Mouse (Mus musculus) forebrain, embryonic 12.5 days (tissue): Measurements from ENCODE around the gene Il12a. TPM values are rescaled to one million over a fixed set of nuclear protein-coding genes. Genes with fewer than 3 reads are reported as not detected.

Experiments
- ATAC-seq: fragments of 200-750 bp; cut with Nextera tagmentation; 2 replicates; pipeline ENCODE4 v1.8.0; 2017; ENCODE audit warnings: moderate TSS enrichment; ENCODE audit not compliant: low FRiP score
- H3K27ac ChIP-seq: fragments of 300-500 bp; sonication (generic); 2 replicates; pipeline ENCODE4 v1.5.1; 2016; ENCODE audit warnings: mild to moderate bottlenecking
- H3K27me3 ChIP-seq: fragments of 300-500 bp; sonication (generic); 2 replicates; pipeline ENCODE4 v1.6.1; 2016; ENCODE audit warnings: mild to moderate bottlenecking
- H3K36me3 ChIP-seq: fragments of 300-500 bp; sonication (generic); replicated peaks from 2 replicates; pipeline ENCODE4 v1.6.1; 2016; ENCODE audit warnings: mild to moderate bottlenecking
- H3K4me1 ChIP-seq: fragments of 300-500 bp; sonication (generic); 2 replicates; pipeline ENCODE4 v1.6.1; 2016
- H3K4me2 ChIP-seq: fragments of 300-500 bp; sonication (generic); 2 replicates; pipeline ENCODE4 v1.6.1; 2016; ENCODE audit warnings: mild to moderate bottlenecking, moderate library complexity
- H3K4me3 ChIP-seq: fragments of 300-500 bp; sonication (generic); replicated peaks from 2 replicates; pipeline ENCODE4 v1.5.1; 2016; ENCODE audit warnings: mild to moderate bottlenecking
- H3K9ac ChIP-seq: fragments of 300-500 bp; sonication (generic); 2 replicates; pipeline ENCODE4 v1.6.1; 2016; ENCODE audit warnings: mild to moderate bottlenecking
- H3K9me3 ChIP-seq: fragments of 300-500 bp; sonication (generic); 2 replicates; pipeline ENCODE4 v1.6.1; 2016
- WGBS: fragments of 180-500 bp; shearing (Covaris S2); methylation state at CpG from one replicate; pipeline ENCODE4 v1.1.7; 2016; 5-methylcytosine and 5-hydroxymethylcytosine counted together
- polyA plus RNA-seq: library from polyadenylated mRNA; unstranded; fragments of >200 nt; fragmentation: Nextera tagmentation; extraction: Ambion mirVana; gene quantifications from 2 replicates; pipeline ENCODE4 v1.2.1, GENCODE M21; 2016

The Il12a gene
- polyA plus RNA-seq, 1 experiment from 2014 or later, result 0.24 TPM

GRCm38 (mm10) chr3:68691100-68691778 is 795 bp downstream of the Il12a start:
- Histone ChIP-seq H3K9me3 (no peaks in the 10 kb centered on the region), H3K36me3 (no peaks in the 10 kb centered on the region), H3K27ac (no peak overlapping the region), H3K9ac (no peak overlapping the region), H3K4me1 (no peaks in the 10 kb centered on the region), H3K27me3 (no peaks in the 10 kb centered on the region), H3K4me3 (no peak overlapping the region), H3K4me2 (no peak overlapping the region)
- no peak for ATAC-seq
- 88% methylated on average over 28 of the region's 28 CpGs for WGBS

- ATAC-seq, result no peak
- Histone ChIP-seq H3K4me1 (no peaks in the 10 kb centered on the region), H3K27ac (no peak overlapping the region), H3K9me3 (no peaks in the 10 kb centered on the region), H3K27me3 (no peaks in the 10 kb centered on the region), H3K9ac (no peak overlapping the region), H3K4me3 (no peak overlapping the region), H3K36me3 (no peaks in the 10 kb centered on the region), H3K4me2 (no peak overlapping the region)
- 93% methylated on average over 7 of the region's 7 CpGs for WGBS
Observed at GRCm38 (mm10) chr3:68691938-68692599, 1.6 kb downstream of the Il12a start.

DNA sequence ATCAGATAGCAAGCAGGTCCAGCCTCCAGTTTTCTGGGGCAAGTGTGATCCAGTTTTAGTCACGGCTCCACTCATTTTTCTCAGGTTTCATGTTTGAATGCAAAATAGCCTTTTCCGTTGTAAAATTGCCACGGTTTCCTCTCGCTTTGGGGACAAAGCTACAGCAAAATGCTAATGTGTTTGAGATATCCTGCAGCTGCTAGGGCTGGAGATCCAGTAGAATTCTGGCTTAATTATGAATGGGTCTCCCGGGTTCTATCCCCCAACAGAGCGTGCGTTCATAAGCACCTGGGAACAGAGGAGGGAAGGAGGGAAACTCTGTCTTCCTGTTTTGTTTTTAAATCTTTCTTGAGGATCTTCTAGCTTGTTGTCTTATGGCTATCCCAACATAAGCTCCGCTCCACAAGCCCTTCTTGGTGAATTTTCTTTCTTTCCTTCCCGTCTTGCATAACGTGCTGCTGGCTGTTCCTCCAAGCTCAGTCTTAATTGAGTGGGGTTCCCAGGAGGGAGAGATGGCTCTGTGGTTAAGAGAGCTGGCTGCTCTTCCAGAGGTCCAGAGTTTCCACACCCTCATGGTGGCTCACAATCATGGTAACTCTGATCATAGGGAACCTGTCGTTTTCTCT is 2.3 kb downstream of the Il12a start:
- 85% methylated on average over 11 of the region's 11 CpGs for WGBS

DNA sequence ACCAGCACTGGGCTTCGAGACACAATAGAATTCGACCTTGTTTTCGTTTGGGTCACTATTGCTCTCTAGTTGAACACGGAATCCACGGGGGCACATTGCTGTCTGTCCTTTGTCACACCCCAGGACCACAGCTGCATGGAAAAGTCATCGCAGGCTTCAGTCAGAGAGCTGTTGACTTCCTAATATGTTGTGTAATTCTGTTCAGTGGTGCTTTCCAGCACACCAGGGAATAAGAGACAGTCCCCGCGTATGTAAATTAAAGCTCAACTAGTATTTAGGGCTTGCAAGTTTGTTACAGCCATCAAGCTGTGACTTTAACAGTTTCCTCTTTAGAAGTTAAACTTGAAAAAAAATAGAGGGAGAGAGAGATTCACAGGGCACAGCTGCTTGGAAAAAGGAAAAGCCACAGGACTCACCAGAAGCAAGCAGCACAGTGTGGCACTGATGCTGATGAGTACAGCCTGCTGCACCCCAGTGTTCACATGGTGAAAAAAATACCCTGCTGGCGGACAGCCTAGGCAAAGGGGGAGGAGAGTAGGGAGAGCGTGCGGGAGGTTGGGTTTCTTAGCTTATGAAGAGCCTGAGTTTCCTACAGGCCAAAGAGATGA is 3.1 kb downstream of the Il12a start:
- H3K36me3 ChIP-seq, result no peaks in the 10 kb centered on the region
- no peak overlapping the region for H3K4me2 ChIP-seq
- H3K9me3 ChIP-seq, result no peaks in the 10 kb centered on the region
- H3K4me1 ChIP-seq, result no peaks in the 10 kb centered on the region
- ATAC-seq, result 0 out of 2 replicates have a peak, but pooled peaks have one; percentile 39
- 51% methylated on average over 11 of the region's 11 CpGs for WGBS
- no peak overlapping the region for H3K4me3 ChIP-seq
- H3K9ac ChIP-seq, result no peak overlapping the region
- H3K27me3 ChIP-seq, result no peaks in the 10 kb centered on the region
- H3K27ac ChIP-seq, result no peak overlapping the region

More for the DNA sequence above, 2.3 kb downstream of the Il12a start:
- Histone ChIP-seq H3K36me3 (no peaks in the 10 kb centered on the region), H3K27me3 (no peaks in the 10 kb centered on the region), H3K4me1 (no peaks in the 10 kb centered on the region), H3K4me3 (no peak overlapping the region), H3K4me2 (no peak overlapping the region), H3K9me3 (no peaks in the 10 kb centered on the region), H3K9ac (no peak overlapping the region), H3K27ac (no peak overlapping the region)
- ATAC-seq, result no peak

DNA sequence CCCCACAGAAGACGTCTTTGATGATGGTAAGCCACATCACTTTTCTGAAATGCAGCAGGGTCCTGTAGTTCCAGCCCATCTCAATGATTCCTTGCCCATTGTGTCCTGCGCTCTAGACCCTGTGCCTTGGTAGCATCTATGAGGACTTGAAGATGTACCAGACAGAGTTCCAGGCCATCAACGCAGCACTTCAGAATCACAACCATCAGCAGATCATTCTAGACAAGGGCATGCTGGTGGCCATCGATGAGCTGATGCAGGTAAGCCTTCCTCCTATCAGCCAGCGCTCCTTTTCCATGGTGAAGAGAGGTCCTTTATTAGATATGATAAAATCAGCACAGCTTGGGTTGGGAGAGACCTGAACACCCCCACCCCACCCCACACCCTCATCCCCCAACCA is 4.9 kb downstream of the Il12a start:
- Histone ChIP-seq H3K27me3 (no peaks in the 10 kb centered on the region), H3K4me3 (no peak overlapping the region), H3K9me3 (no peaks in the 10 kb centered on the region), H3K9ac (no peak overlapping the region), H3K4me1 (no peaks in the 10 kb centered on the region), H3K27ac (no peak overlapping the region), H3K36me3 (no peaks in the 10 kb centered on the region), H3K4me2 (no peak overlapping the region)
- ATAC-seq, result no peak
- 92% methylated on average over 5 of the region's 5 CpGs for WGBS

DNA sequence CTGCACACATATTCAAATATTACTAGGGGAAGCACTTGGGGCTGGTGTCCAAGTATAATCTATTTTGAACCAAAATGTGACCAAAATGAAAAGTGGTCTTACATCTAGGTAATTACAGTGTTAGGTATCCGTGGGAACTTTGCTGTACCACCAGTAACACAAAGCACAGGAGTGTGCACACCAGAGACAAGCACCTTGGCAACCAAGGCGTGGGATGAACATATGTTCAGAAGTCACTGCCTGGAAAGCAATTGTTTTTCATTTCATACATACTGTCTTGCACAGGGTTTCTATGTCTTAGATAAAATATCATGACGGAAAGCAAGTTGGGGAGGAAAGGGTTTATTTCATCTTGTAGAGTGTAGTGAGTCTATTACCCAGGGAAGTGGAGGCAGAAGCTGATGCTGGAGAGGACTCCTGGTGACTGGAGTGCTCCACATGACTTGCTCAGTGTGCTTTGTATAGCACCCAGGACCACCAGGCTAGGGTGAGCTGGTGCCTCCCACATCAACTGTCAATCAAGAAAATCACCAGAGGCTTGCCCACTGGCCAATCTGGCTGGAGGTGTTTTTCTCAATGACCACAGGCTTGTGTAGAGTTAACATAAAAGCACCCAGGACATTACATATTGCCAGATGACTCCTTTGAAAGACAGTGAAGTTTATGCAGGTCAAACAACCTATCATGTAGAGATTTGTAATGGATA is 6.2 kb downstream of the Il12a start:
- Histone ChIP-seq H3K9me3 (no peaks in the 10 kb centered on the region), H3K36me3 (no peaks in the 10 kb centered on the region), H3K27ac (no peak overlapping the region), H3K4me1 (no peaks in the 10 kb centered on the region), H3K9ac (no peak overlapping the region), H3K4me3 (no peak overlapping the region), H3K27me3 (no peaks in the 10 kb centered on the region), H3K4me2 (no peak overlapping the region)
- ATAC-seq, result no peak
- WGBS, result 90% methylated on average over 3 of the region's 3 CpGs

DNA sequence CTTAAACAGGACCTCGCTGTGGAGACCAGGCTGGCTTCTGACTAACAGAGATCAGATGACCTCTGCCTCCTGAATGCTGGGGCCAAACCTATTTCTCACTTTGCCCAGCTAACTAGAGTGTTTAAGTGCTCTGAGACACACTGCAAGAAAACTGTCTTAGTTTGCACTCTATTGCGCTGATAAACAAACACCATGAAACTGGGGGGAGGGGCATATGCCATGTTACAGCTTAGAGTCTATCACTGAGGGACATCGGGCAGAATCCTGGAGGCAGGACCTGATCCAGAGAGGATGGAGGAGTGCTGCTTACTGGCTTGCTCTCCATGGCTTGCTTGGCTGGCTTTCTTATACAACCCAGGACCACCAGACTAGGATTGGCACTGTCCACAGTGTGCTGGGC is 8.2 kb downstream of the Il12a start:
- WGBS, result 93% methylated on average over 3 of the region's 3 CpGs
- Histone ChIP-seq H3K9me3 (no peaks in the 10 kb centered on the region), H3K4me2 (no peak overlapping the region), H3K27ac (no peak overlapping the region), H3K27me3 (no peaks in the 10 kb centered on the region), H3K4me1 (no peaks in the 10 kb centered on the region), H3K9ac (no peak overlapping the region), H3K4me3 (no peak overlapping the region), H3K36me3 (no peaks in the 10 kb centered on the region)
- no peak for ATAC-seq

- no peak overlapping the region for H3K4me2 ChIP-seq
- no peak overlapping the region for H3K4me3 ChIP-seq
- H3K27me3 ChIP-seq, result no peaks in the 10 kb centered on the region
- H3K36me3 ChIP-seq, result no peaks in the 10 kb centered on the region
- H3K9me3 ChIP-seq, result no peaks in the 10 kb centered on the region
- H3K27ac ChIP-seq, result no peak overlapping the region
- H3K9ac ChIP-seq, result no peak overlapping the region
- ATAC-seq, result no peak
- WGBS, result 84% methylated on average over 4 of the region's 4 CpGs
- no peaks in the 10 kb centered on the region for H3K4me1 ChIP-seq
Observed at GRCm38 (mm10) chr3:68700091-68700490, 9.6 kb downstream of the Il12a start.

- Histone ChIP-seq H3K27ac (no peak overlapping the region), H3K9ac (no peak overlapping the region), H3K36me3 (no peaks in the 10 kb centered on the region), H3K27me3 (no peaks in the 10 kb centered on the region), H3K4me3 (no peak overlapping the region), H3K4me1 (no peaks in the 10 kb centered on the region), H3K4me2 (no peak overlapping the region), H3K9me3 (no peaks in the 10 kb centered on the region)
- no peak for ATAC-seq
- WGBS, result 88% methylated on average over 10 of the region's 10 CpGs
Observed at GRCm38 (mm10) chr3:68706307-68706706, 15.9 kb downstream of the Il12a start.

- no peak overlapping the region for H3K4me3 ChIP-seq
- H3K36me3 ChIP-seq, result no peaks in the 10 kb centered on the region
- no peak overlapping the region for H3K4me2 ChIP-seq
- H3K27me3 ChIP-seq, result no peaks in the 10 kb centered on the region
- H3K9me3 ChIP-seq, result no peaks in the 10 kb centered on the region
- ATAC-seq, result no peak
- H3K27ac ChIP-seq, result no peak overlapping the region
- 52% methylated on average over 8 of the region's 8 CpGs for WGBS
- no peak overlapping the region for H3K9ac ChIP-seq
- no peaks in the 10 kb centered on the region for H3K4me1 ChIP-seq
Observed at GRCm38 (mm10) chr3:68708230-68708629, 17.8 kb downstream of the Il12a start.

DNA sequence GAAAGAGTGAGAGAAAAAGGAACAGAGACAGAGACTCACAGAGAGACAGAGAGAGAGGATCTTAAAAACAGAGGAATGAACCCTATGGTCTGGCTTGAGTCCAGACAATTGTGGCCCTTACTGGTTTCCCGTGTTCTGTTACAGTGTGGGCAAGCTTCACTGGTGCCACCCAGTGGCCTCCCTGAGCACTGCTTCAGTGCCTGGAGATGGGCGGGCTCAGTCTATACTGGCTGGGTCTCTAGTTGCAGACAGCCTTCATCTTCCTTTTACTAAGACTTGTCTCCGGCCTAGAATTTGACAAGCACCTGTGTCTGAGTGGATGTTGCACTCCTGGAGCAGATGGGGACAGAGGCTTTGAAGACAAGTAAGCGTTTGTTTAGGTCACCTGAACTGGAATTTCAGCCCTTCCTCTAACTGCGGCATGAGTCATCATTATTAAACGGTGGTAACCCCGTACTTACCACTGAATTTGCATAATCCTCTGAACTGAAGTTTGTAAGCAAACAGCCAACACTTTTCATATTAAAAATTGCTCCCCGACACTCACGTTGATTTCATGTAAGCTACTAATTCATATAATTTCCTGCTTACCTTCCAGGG is 18.9 kb downstream of the Il12a start:
- WGBS, result 52% methylated on average over 9 of the region's 9 CpGs
- no peaks in the 10 kb centered on the region for H3K27me3 ChIP-seq
- no peaks in the 10 kb centered on the region for H3K9me3 ChIP-seq
- H3K9ac ChIP-seq, result no peak overlapping the region
- H3K4me3 ChIP-seq, result no peak overlapping the region
- no peak overlapping the region for H3K4me2 ChIP-seq
- H3K27ac ChIP-seq, result no peak overlapping the region
- no peaks in the 10 kb centered on the region for H3K36me3 ChIP-seq
- no peaks in the 10 kb centered on the region for H3K4me1 ChIP-seq
- no peak for ATAC-seq

DNA sequence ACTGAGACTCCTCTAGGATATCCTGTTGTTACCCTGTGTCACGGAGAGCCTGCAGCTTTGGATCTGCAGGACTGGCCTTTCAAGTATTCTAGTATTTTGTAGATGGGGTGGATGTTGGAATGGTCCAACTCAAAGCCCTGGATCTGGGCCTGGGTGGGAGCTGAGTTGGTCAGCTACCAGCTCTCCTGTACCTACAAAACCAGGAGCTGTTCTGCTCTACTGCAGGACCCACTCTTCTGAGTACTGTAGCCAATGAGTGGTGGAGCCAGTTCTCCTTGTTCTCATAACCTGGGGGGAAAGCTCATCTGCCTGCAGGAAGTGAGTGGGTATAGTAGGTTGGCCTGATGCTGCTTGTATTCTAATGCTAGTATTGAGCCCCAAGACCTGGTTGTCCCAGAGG is 20.0 kb downstream of the Il12a start:
- no peak overlapping the region for H3K4me2 ChIP-seq
- H3K4me1 ChIP-seq, result no peaks in the 10 kb centered on the region
- H3K27me3 ChIP-seq, result no peaks in the 10 kb centered on the region
- no peak for ATAC-seq
- no peaks in the 10 kb centered on the region for H3K9me3 ChIP-seq
- H3K36me3 ChIP-seq, result no peaks in the 10 kb centered on the region
- no peak overlapping the region for H3K9ac ChIP-seq
- WGBS, result 85% methylated on average over 1 of the region's 1 CpGs
- no peak overlapping the region for H3K4me3 ChIP-seq
- no peak overlapping the region for H3K27ac ChIP-seq
